In the genomic region with DNA sequence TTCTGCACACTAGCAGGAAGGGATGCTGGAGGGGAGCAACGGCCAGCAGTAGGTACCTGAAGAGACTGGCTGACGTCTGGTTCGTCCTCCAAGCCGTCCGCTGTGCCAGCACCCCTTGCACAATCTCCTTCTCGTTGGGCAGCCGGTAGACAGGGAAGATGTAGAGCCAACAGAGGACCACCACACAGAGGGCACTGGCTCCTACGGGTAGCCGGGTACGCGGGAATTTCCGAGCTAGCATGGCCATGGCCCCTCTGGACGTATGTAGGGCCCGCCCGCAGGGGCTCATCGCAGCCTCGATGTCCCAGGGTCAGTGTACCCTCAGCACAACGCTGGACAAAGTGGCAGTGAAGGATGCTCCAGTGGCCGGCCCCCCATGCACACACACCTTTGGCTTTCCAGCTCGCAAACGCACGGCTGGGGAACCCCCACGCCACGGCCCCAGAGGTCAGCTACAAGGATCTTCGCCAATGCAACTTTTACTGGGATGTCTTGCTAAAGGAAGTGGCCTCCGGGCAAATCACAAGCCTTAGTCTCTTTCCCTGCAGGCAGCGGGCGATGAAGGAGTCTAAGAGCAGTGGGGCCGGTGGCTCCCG, we compare ENCODE assay signal across 9 mouse cellular contexts. TPM values are rescaled to one million over a fixed set of nuclear protein-coding genes. Genes with fewer than 3 reads are reported as not detected.
DNase-seq lines count a peak whose midpoint lies in the region; ATAC-seq and TF ChIP-seq lines count a peak whose summit lies in the region.
"Had no signal": no experiment of that assay in that cellular context is flagged by ENCODE, and none has a peak within 500 bp of the region (broad histone marks: within the 10 kb centered on the region; RNA-seq: fewer than 3 reads in every experiment).

No protein-coding gene starts in this region.

- no peaks in the 10 kb centered on the region for H3K36me3 ChIP-seq in kidney, postnatal 0 days (ENCODE audit: insufficient read depth, low read length)

- no peak for TF ChIP-seq CTCF in kidney, postnatal 0 days (IDR thresholded peaks at IDR 0.05; ENCODE audit: low read depth)
- TF ChIP-seq CTCF in olfactory bulb, adult 2 months (IDR thresholded peaks at IDR 0.05; ENCODE audit: insufficient read depth, low read depth, low read length), result no peak

- H3K4me3 ChIP-seq in kidney, postnatal 0 days (replicated peaks; ENCODE audit: low read depth, low read length), result peak overlapping the region; percentile 59
- peak overlapping the region; percentile 78 for H3K4me3 ChIP-seq in olfactory bulb, adult 2 months (ENCODE audit: insufficient read depth, low read depth, low read length)

- peak overlapping the region; percentile 59 for H3K9ac ChIP-seq in kidney, postnatal 0 days (ENCODE audit: low read depth, low read length)

- TF ChIP-seq POLR2A in olfactory bulb, adult 2 months (IDR thresholded peaks at IDR 0.05; ENCODE audit: insufficient read depth, low read depth, low read length), result no peak

- ATAC-seq in cerebellum, adult (ENCODE audit: insufficient number of reproducible peaks, low FRiP score, low TSS enrichment), result peak; percentile 10; the same call in 1 of the 2 replicates
- ATAC-seq in kidney, postnatal 0 days (replicated peaks; ENCODE audit: low FRiP score, low read depth), result no peak
- ATAC-seq in megakaryocyte-erythroid progenitor cell, adult 5-6 weeks (replicated peaks; ENCODE audit: low FRiP score, low TSS enrichment, poor library complexity, severe bottlenecking), result no peak

- H3K4me1 ChIP-seq in kidney, postnatal 0 days (replicated peaks; ENCODE audit: insufficient read depth, low read length), result 0 out of 2 replicates have a peak, but pooled peaks cover 3% of the 10 kb centered on the region
- peaks cover 11% of the 10 kb centered on the region for H3K4me1 ChIP-seq in olfactory bulb, adult 2 months (ENCODE audit: control insufficient read depth, insufficient read depth, low read length)

- H3K9me3 ChIP-seq in kidney, postnatal 0 days (replicated peaks; ENCODE audit: low read length), result no peaks in the 10 kb centered on the region

- H3K4me2 ChIP-seq in kidney, postnatal 0 days (ENCODE audit: low read length), result peak overlapping the region; percentile 98

- H3K27me3 ChIP-seq in kidney, postnatal 0 days (ENCODE audit: insufficient read depth, low read length), result peaks cover 8% of the 10 kb centered on the region; the same call in 1 of the 2 replicates

- H3K27ac ChIP-seq in kidney, postnatal 0 days, result no peak overlapping the region
- H3K27ac ChIP-seq in olfactory bulb, adult 2 months (ENCODE audit: insufficient read depth, low read depth, low read length), result no peak overlapping the region
- H3K27ac ChIP-seq: macrophage had no signal

- DNase-seq in cerebellum, adult 9-10 months, result no peak
- peak; percentile 50 for DNase-seq in retina, embryonic 14.5 days (ENCODE audit: low spot score)
- DNase-seq in retina, postnatal 1 day, result no peak
- no peak for DNase-seq in kidney, postnatal 0 days (ENCODE audit: low spot score)
- no peak for DNase-seq in layer of hippocampus, postnatal 10 days (ENCODE audit: low spot score in 2 of 2)

- WGBS in kidney, postnatal 0 days, result 24% methylated on average over 30 of the region's 30 CpGs
- WGBS in olfactory bulb, adult 2 months, result 10% methylated on average over 30 of the region's 30 CpGs

RNA-seq across cellular contexts. Expression of a gene that starts 0.7 kb away (rescaled TPM):
- polyA plus RNA-seq in kidney, postnatal 0 days (2015; fragmentation: Nextera tagmentation; extraction: Ambion mirVana), result 2.3 and 2.4 TPM in 2 replicates
- 84.6 TPM in 1 of 2 replicates, not detected in the other for polyA plus RNA-seq in olfactory bulb, adult 2 months (2012; ENCODE audit: insufficient read depth, insufficient read length, low replicate concordance, missing spikeins)
- total RNA-seq in layer of hippocampus, postnatal 10 days (2021), result 10 to 100 TPM; 33.8 to 36.2 TPM
- 1.1 TPM in 1 of 2 replicates, not detected in the other for total RNA-seq in megakaryocyte-erythroid progenitor cell, adult 5-6 weeks (2014; fragmentation: Nextera tagmentation)
- total RNA-seq in megakaryocyte-erythroid progenitor cell, adult 5-6 weeks (2017), result not detected in 2 replicates

Comparison
In these comparisons a context has a peak if more than half of its experiments do, and no peak if none do; other contexts are left out.
1. RNA of a gene that starts 0.7 kb away (total RNA-seq): 33.8 to 36.2 TPM in layer of hippocampus, postnatal 10 days; 1.1 TPM in megakaryocyte-erythroid progenitor cell, adult 5-6 weeks; every median in the first group is over 10 times any median in the second.